Mouse (Mus musculus) midbrain, embryonic 14.5 days (tissue): ENCODE results near the gene Olfr1161. TPM values are rescaled to one million over a fixed set of nuclear protein-coding genes. Genes with fewer than 3 reads are reported as not detected.
"Not testable (repeated sequence)": the region's sequence is repeated elsewhere in the genome, so short reads cannot be mapped to it uniquely, and the experiment has no call there.

Experiments used
- ATAC-seq: fragments of 200-750 bp; cut with Nextera tagmentation; 2 replicates; pipeline ENCODE4 v1.8.0; 2017; ENCODE audit warnings: moderate number of reproducible peaks, moderate library complexity; ENCODE audit not compliant: low FRiP score, low TSS enrichment
- DNase-seq: peaks from one replicate; pipeline ENCODE4 v3.0.0-alpha.2; 2015
- H3K27ac ChIP-seq: fragments of 300-500 bp; sonication (generic); replicated peaks from 2 replicates; pipeline ENCODE4 v1.5.1; 2014; ENCODE audit warnings: mild to moderate bottlenecking, low read depth, low read length, moderate library complexity
- H3K27me3 ChIP-seq: fragments of 300-500 bp; sonication (generic); 2 replicates; pipeline ENCODE4 v1.6.1; 2014; ENCODE audit warnings: low read length, control low read depth, mixed read lengths; ENCODE audit not compliant: control insufficient read depth, insufficient read depth
- H3K36me3 ChIP-seq: fragments of 300-500 bp; sonication (generic); 2 replicates; pipeline ENCODE4 v1.6.1; 2014; ENCODE audit warnings: low read length, control low read depth; ENCODE audit not compliant: control insufficient read depth, insufficient read depth
- H3K4me1 ChIP-seq: fragments of 300-500 bp; sonication (generic); 2 replicates; pipeline ENCODE4 v1.6.1; 2014; ENCODE audit warnings: mild to moderate bottlenecking, antibody characterized with exemption, low read length, control low read depth; ENCODE audit not compliant: control insufficient read depth, insufficient read depth
- H3K4me2 ChIP-seq: fragments of 300-500 bp; sonication (generic); 2 replicates; pipeline ENCODE4 v1.6.1; 2014; ENCODE audit warnings: mild to moderate bottlenecking, low read length, moderate library complexity
- H3K4me3 ChIP-seq: fragments of 300-500 bp; sonication (generic); replicated peaks from 2 replicates; pipeline ENCODE4 v1.5.1; 2014; ENCODE audit warnings: low read depth, low read length
- H3K9ac ChIP-seq: fragments of 300-500 bp; sonication (generic); replicated peaks from 2 replicates; pipeline ENCODE4 v1.6.1; 2014; ENCODE audit warnings: mild to moderate bottlenecking, low read length, moderate library complexity
- H3K9me3 ChIP-seq: fragments of 300-500 bp; sonication (generic); 2 replicates; pipeline ENCODE4 v1.6.1; 2016; ENCODE audit warnings: low read length, control low read depth, mixed read lengths; ENCODE audit not compliant: control insufficient read depth
- WGBS: fragments of 180-500 bp; shearing (Covaris S2); extraction: QIAGEN DNeasy Blood & Tissue Kit; methylation state at CpG from one replicate; pipeline ENCODE4 v1.1.7; 2014; 5-methylcytosine and 5-hydroxymethylcytosine counted together
- polyA plus RNA-seq: library from polyadenylated mRNA; unstranded; fragments of >200 nt; fragmentation: Nextera tagmentation; extraction: Ambion mirVana; gene quantifications from 2 replicates; pipeline ENCODE4 v1.2.1, GENCODE M21; 2014

Olfr1161 gene
- not detected in 2 replicates for polyA plus RNA-seq

GRCm38 (mm10) chr2:88022474-88022873 is at the start of gene Olfr1161:
Gene Olfr1161 (plus strand): TSS chr2:88022774.
- ATAC-seq, H3K4me3 ChIP-seq, DNase-seq, H3K4me2 ChIP-seq, H3K27me3 ChIP-seq, H3K9me3 ChIP-seq, H3K27ac ChIP-seq, H3K36me3 ChIP-seq, H3K9ac ChIP-seq, H3K4me1 ChIP-seq: not testable (repeated sequence)
- WGBS = 90% methylated on average over 1 of the region's 1 CpGs

GRCm38 (mm10) chr2:87974563-87974962 is 48.0 kb upstream of the Olfr1161 start, which contains the start of gene Olfr74:
Gene Olfr74 (minus strand): TSS chr2:87974663.
- ATAC-seq (no peak), DNase-seq (no peak)
- Histone ChIP-seq H3K4me1 (no peaks in the 10 kb centered on the region), H3K4me3 (no peak within 1 kb of the TSS), H3K9ac (no peak within 1 kb of the TSS), H3K4me2 (no peak within 1 kb of the TSS), H3K27ac (no peak within 1 kb of the TSS), H3K9me3 (no peaks in the 10 kb centered on the region), H3K27me3 (no peaks in the 10 kb centered on the region), H3K36me3 (no peaks in the 10 kb centered on the region)
- WGBS = 77% methylated on average over 3 of the region's 3 CpGs

- Histone ChIP-seq H3K36me3 (no peaks in the 10 kb centered on the region), H3K9me3 (no peaks in the 10 kb centered on the region), H3K4me3 (no peak within 1 kb of the TSS), H3K4me2 (no peak within 1 kb of the TSS), H3K4me1 (no peaks in the 10 kb centered on the region), H3K9ac (no peak within 1 kb of the TSS), H3K27me3 (no peaks in the 10 kb centered on the region), H3K27ac (no peak within 1 kb of the TSS)
- no peak for DNase-seq
- ATAC-seq = no peak
Observed at GRCm38 (mm10) chr2:87989813-87990212, 32.8 kb upstream of the Olfr1161 start, which contains the start of gene Olfr1158. Gene Olfr1158 (plus strand): TSS chr2:87990113.

- H3K27me3 ChIP-seq = no peaks in the 10 kb centered on the region
- no peaks in the 10 kb centered on the region for H3K4me1 ChIP-seq
- no peak within 1 kb of the TSS for H3K9ac ChIP-seq
- no peak for ATAC-seq
- H3K9me3 ChIP-seq = no peaks in the 10 kb centered on the region
- DNase-seq = no peak
- no peak within 1 kb of the TSS for H3K4me3 ChIP-seq
- no peak within 1 kb of the TSS for H3K27ac ChIP-seq
- no peak within 1 kb of the TSS for H3K4me2 ChIP-seq
- H3K36me3 ChIP-seq = no peaks in the 10 kb centered on the region
Observed at GRCm38 (mm10) chr2:88007515-88008318, 14.9 kb upstream of the Olfr1161 start, which contains the start of gene Olfr1160. Gene Olfr1160 (minus strand): TSS chr2:88008268.

GRCm38 (mm10) chr2:88037599-88037998 is 15.0 kb downstream of the Olfr1161 start, which contains the start of gene Olfr73:
Gene Olfr73 (minus strand): TSS chr2:88037699.
- DNase-seq = no peak
- H3K36me3 ChIP-seq = no peaks in the 10 kb centered on the region

GRCm38 (mm10) chr2:88051029-88051428 is 28.5 kb downstream of the Olfr1161 start, which contains the start of gene Olfr1162:
Gene Olfr1162 (minus strand): TSS chr2:88051129.
- Histone ChIP-seq H3K4me2 (no peak within 1 kb of the TSS), H3K4me3 (no peak within 1 kb of the TSS), H3K27ac (no peak within 1 kb of the TSS), H3K4me1 (no peaks in the 10 kb centered on the region), H3K36me3 (no peaks in the 10 kb centered on the region), H3K27me3 (no peaks in the 10 kb centered on the region), H3K9ac (no peak within 1 kb of the TSS), H3K9me3 (no peaks in the 10 kb centered on the region)
- no peak for ATAC-seq
- 91% methylated on average over 1 of the region's 1 CpGs for WGBS
- no peak for DNase-seq

More at GRCm38 (mm10) chr2:88037599-88037998, 15.0 kb downstream of the Olfr1161 start, which contains the start of gene Olfr73:
- no peaks in the 10 kb centered on the region for H3K27me3 ChIP-seq
- no peak within 1 kb of the TSS for H3K9ac ChIP-seq
- no peaks in the 10 kb centered on the region for H3K9me3 ChIP-seq
- no peak for ATAC-seq
- H3K27ac ChIP-seq = no peak within 1 kb of the TSS
- no peak within 1 kb of the TSS for H3K4me3 ChIP-seq
- H3K4me2 ChIP-seq = no peak within 1 kb of the TSS
- no peaks in the 10 kb centered on the region for H3K4me1 ChIP-seq

- Histone ChIP-seq H3K9me3 (no peaks in the 10 kb centered on the region), H3K4me2 (no peak overlapping the region), H3K36me3 (no peaks in the 10 kb centered on the region), H3K4me3 (no peak overlapping the region), H3K27ac (no peak overlapping the region), H3K9ac (no peak overlapping the region), H3K4me1 (no peaks in the 10 kb centered on the region), H3K27me3 (no peaks in the 10 kb centered on the region)
- ATAC-seq (no peak), DNase-seq (no peak)
- WGBS = 90% methylated on average over 2 of the region's 2 CpGs
Observed at GRCm38 (mm10) chr2:88063587-88063986, 41.0 kb downstream of the Olfr1161 start.

- no peak for DNase-seq
Observed at GRCm38 (mm10) chr2:88071730-88072129, 49.2 kb downstream of the Olfr1161 start, which contains the start of gene Olfr1163. Gene Olfr1163 (minus strand): TSS chr2:88071830.

More at GRCm38 (mm10) chr2:88071730-88072129, 49.2 kb downstream of the Olfr1161 start, which contains the start of gene Olfr1163:
- no peak for ATAC-seq
- H3K36me3 ChIP-seq = no peaks in the 10 kb centered on the region
- no peaks in the 10 kb centered on the region for H3K27me3 ChIP-seq
- no peak within 1 kb of the TSS for H3K9ac ChIP-seq
- H3K9me3 ChIP-seq = no peaks in the 10 kb centered on the region
- H3K4me1 ChIP-seq = no peaks in the 10 kb centered on the region
- no peak within 1 kb of the TSS for H3K4me2 ChIP-seq
- H3K27ac ChIP-seq = no peak within 1 kb of the TSS
- H3K4me3 ChIP-seq = no peak within 1 kb of the TSS
